Mouse (Mus musculus): ENCODE results near the gene Ciz1. TPM values are rescaled to one million over a fixed set of nuclear protein-coding genes. Genes with fewer than 3 reads are reported as not detected.

Gene Ciz1
- polyA plus RNA-seq, 1 experiment: 101 TPM

DNA sequence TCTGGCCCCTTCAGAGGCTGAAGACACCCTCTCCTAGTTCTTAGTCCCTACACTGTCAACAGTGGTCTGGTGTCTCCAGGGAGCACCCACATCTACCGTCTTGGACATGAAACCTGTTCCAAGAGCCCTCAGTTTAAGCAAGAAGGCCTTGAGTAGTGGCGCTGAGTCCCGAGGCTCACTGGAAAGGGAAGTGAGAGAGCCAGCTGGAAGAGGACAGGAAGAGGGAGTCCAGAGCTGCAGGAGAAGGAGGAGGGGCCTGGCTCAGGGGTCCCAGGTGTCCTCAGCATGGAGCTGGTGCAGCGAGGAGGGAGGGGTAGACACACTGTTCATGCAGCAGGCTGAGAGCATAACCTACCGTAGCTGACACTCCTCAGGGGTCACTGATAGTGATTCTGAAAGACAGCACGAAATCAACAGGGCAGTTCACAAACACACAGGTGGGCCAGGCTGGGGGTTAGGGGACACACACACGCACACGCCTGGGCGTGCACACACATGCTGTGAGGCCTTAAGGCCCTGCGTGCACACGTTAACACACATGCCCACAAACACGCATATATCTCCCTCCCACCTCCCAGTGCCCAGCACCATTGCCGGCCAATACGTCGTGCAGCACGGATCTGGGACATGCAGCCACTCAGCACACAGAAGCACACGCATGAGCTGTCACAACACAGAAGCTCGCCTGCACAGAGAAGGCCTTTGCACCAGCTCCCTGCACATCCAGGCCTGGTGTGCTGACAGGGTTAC, 41.9 kb upstream of the Ciz1 start:
- TF ChIP-seq CTCF (IDR thresholded peaks at IDR 0.05; ENCODE audit: low read depth, low read length) (no peak), POLR2A (IDR thresholded peaks at IDR 0.05; ENCODE audit: borderline replicate concordance, low read depth, low read length) (no peak)
- Histone ChIP-seq H3K4me1 (ENCODE audit: control insufficient read depth, insufficient read depth, low read length) (peaks cover 25% of the 10 kb centered on the region), H3K27ac (ENCODE audit: insufficient read depth, low read depth, low read length) (no peak overlapping the region), H3K4me3 (ENCODE audit: insufficient read depth, low read length) (no peak overlapping the region)

DNA sequence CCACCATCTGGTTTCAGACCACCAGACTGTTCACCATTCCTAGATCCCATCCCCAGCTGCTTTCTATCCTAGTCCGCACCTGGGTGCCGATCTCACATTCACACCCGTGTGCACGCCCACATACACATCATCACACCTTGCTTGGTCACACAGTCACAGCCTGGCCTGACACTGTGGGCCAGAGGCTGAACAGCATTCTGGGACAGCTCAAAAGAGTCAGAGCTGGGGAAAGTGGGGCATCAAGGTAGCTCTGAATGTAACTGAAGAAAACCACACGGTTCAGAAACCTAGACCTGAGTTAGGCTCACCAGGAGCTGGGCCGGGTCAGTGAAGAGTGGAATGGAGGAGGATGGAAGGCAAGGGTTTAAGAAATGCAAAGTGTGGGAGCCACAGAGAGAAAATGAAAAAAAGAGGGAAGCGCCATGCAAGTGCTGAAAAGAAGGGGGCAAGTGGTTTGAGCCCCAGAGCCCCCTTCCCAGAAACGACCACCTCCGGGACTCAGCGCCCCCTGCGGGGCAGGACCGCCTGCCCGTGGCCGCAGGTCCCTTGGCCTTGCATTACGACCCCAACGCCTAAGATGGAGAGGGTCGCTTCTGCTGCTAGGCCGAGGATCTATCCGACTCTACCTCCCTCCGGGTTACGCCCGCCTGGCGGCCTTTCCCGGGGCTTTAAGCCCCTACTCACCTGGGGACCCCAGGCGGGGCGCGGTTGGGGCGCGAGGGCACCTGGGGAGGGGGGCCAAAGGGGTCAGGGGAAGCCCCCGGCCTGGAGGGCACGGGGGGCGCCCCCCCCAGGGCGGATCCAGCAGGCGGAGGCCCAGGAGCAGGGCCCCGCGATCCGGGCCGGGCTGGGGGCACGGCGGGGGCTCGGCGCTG, 40.4 kb upstream of the Ciz1 start:
- Histone ChIP-seq H3K4me3 (ENCODE audit: insufficient read depth, low read length) (peak overlapping the region; percentile 38), H3K4me1 (ENCODE audit: control insufficient read depth, insufficient read depth, low read length) (peaks cover 25% of the 10 kb centered on the region)
- TF ChIP-seq POLR2A (IDR thresholded peaks at IDR 0.05; ENCODE audit: borderline replicate concordance, low read depth, low read length) (no peak), CTCF (IDR thresholded peaks at IDR 0.05; ENCODE audit: low read depth, low read length) (no peak)

DNA sequence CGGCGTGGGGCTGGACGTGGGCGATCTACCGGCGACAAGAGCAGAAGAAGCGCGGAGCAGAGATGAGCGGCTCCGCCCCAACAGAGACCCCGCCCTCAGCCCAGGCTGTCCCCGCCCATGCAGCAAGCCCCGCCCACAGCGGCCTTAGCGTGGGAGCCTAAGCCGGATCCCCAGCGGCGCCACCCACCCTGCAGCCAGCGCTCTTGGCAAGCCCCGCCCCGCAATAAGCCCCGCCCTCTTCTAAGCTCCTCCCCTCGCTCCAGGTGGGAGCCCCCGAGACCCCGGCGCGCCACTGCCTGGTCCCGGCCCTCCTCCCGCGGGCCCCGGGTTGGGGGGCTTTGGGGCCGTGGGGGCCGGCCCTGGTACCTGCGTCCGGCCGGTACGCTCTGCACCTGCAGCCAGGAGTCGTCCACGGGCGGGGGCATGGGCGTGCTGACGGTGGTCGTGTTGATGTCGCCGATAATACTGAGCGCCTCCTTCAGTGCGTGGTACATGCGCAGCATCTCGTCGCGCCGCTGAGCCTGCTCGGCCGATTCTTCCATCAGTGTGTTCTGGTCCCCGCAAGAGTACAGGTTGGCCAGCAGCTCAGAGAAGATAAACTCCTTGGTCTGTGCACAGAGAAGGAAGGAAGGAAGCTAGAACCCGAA, 39.7 kb upstream of the Ciz1 start:
- H3K4me3 ChIP-seq (ENCODE audit: insufficient read depth, low read length): peak overlapping the region; percentile 38; the same call in 1 of the 2 replicates
- no peak overlapping the region for H3K27ac ChIP-seq (ENCODE audit: insufficient read depth, low read depth, low read length)
- H3K4me1 ChIP-seq (ENCODE audit: control insufficient read depth, insufficient read depth, low read length): peaks cover 27% of the 10 kb centered on the region
- TF ChIP-seq POLR2A (IDR thresholded peaks at IDR 0.05; ENCODE audit: borderline replicate concordance, low read depth, low read length): no peak
- no peak for TF ChIP-seq CTCF (IDR thresholded peaks at IDR 0.05; ENCODE audit: low read depth, low read length)

More for the DNA sequence above, 40.4 kb upstream of the Ciz1 start:
- H3K27ac ChIP-seq (ENCODE audit: insufficient read depth, low read depth, low read length): no peak overlapping the region

DNA sequence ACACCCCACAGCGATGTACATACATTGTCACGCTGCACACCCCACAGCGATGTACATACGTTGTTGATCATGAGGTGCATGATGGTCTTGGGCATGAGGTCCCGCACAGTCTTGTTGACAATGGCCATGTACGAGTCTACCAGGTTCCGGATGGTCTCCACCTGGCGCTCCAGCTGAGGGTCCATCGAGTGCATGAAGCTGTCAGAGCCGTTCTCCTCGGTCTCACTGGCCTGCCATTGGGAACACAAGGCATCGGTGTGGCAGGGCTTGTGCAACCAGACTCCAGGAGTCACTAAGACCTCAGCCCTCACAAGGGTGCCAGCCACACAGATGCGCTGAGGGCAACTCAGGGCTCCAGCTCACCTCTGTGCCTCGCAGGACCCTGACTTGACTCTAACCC, 37.3 kb upstream of the Ciz1 start:
- no peak for TF ChIP-seq POLR2A (IDR thresholded peaks at IDR 0.05; ENCODE audit: borderline replicate concordance, low read depth, low read length)
- peaks cover 28% of the 10 kb centered on the region for H3K4me1 ChIP-seq (ENCODE audit: control insufficient read depth, insufficient read depth, low read length)
- H3K27ac ChIP-seq (ENCODE audit: insufficient read depth, low read depth, low read length): no peak overlapping the region
- H3K4me3 ChIP-seq (ENCODE audit: insufficient read depth, low read length): no peak overlapping the region

DNA sequence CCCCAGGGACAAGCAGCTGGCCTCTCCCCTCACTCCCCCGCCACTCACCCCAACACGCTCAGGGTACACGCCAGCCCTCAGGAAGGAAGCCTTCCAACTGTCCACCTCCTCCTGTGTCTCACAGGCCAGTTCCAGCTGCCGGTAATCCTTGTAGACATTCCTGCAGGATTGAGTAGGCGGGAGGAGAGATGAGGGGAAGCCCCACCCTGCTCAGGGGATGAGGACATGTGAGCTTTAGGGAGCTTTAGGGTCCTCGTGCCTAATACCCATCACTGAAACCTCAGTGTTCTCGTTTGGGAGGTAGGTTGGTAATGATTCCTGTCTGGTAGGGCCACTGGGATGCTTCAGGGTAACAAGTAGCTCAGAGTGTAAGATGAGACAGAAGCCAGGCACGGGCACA, 36.4 kb upstream of the Ciz1 start:
- Histone ChIP-seq H3K4me1 (ENCODE audit: control insufficient read depth, insufficient read depth, low read length) (peaks cover 21% of the 10 kb centered on the region), H3K27ac (ENCODE audit: insufficient read depth, low read depth, low read length) (no peak overlapping the region), H3K4me3 (ENCODE audit: insufficient read depth, low read length) (no peak overlapping the region)
- TF ChIP-seq CTCF (IDR thresholded peaks at IDR 0.05; ENCODE audit: low read depth, low read length): no peak
- TF ChIP-seq POLR2A (IDR thresholded peaks at IDR 0.05; ENCODE audit: borderline replicate concordance, low read depth, low read length): no peak

DNA sequence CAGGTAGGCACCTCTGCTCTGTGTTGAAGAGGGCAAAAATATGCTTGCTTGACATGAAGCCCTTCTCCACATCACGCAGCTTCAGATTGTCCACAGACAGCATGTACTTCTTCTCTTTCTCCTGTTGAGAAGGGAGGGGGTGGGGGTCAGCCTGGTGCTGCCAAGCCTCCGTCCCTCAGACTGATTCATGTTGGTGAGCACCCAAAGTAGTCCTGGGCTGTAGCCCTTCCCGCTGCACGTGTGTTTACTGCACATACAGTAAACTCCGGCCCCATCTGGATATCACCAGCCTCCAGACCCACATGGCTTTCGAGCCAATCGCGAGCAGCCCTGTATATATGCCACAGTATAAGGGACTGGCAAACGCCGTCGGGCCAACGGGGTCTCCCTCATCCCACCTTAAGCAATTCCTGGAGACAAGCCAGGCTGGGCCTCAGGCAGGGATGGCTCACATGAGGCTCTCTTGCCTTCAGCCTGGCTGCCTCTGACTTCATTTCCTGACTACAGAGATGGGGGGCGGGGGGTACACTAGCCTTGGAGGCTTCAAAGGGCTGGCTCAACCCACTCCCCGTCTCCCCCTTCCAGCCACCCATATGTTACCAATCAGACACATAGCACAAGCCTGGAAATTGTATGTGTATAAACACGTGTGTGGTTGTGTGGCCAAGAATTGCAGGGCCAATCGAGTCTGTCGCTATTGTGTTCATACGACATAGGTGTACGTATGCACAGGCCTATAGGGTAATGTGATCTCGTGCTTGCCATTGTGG, 35.1 kb upstream of the Ciz1 start:
- peaks cover 10% of the 10 kb centered on the region for H3K4me1 ChIP-seq (ENCODE audit: control insufficient read depth, insufficient read depth, low read length)
- no peak for TF ChIP-seq POLR2A (IDR thresholded peaks at IDR 0.05; ENCODE audit: borderline replicate concordance, low read depth, low read length)

DNA sequence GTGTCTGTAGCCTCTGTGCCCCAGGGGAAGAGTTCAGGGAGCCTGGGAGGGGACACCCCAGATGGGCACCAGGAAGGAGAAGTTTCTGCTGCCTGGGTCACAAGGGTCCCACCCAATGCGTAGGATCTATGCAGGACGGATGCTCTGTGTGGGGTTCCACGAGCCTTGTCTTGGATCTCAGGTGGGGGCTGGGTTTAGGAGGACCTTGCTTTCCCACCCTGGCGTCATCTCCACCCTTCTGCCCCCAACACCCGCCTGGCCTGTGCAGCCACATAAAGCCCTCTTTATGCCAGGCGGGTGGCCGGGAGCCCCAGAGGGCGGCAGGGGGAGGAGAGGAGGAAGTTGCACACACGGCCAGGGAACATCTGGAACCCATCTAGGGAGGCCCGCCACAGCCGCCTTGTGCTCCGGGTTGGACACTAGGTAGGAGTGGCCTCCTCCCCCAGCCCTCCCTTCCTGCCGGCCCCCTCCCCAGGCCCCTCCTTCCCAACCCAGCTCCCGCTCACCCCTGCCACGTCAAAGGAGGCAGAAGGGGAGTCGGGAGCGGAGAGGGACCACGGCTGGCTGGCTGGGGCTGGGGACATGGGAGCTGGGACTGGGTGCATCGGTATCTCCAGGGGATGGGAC, 34.2 kb upstream of the Ciz1 start:
- H3K4me3 ChIP-seq (ENCODE audit: insufficient read depth, low read length): peak overlapping the region; percentile 2; the same call in 1 of the 2 replicates
- peaks cover 10% of the 10 kb centered on the region for H3K4me1 ChIP-seq (ENCODE audit: control insufficient read depth, insufficient read depth, low read length)
- TF ChIP-seq CTCF (IDR thresholded peaks at IDR 0.05; ENCODE audit: low read depth, low read length) (no peak), POLR2A (IDR thresholded peaks at IDR 0.05; ENCODE audit: borderline replicate concordance, low read depth, low read length) (no peak)
- no peak overlapping the region for H3K27ac ChIP-seq (ENCODE audit: insufficient read depth, low read depth, low read length)

More for the DNA sequence above, 35.1 kb upstream of the Ciz1 start:
- no peak overlapping the region for H3K4me3 ChIP-seq (ENCODE audit: insufficient read depth, low read length)
- H3K27ac ChIP-seq (ENCODE audit: insufficient read depth, low read depth, low read length): no peak overlapping the region

DNA sequence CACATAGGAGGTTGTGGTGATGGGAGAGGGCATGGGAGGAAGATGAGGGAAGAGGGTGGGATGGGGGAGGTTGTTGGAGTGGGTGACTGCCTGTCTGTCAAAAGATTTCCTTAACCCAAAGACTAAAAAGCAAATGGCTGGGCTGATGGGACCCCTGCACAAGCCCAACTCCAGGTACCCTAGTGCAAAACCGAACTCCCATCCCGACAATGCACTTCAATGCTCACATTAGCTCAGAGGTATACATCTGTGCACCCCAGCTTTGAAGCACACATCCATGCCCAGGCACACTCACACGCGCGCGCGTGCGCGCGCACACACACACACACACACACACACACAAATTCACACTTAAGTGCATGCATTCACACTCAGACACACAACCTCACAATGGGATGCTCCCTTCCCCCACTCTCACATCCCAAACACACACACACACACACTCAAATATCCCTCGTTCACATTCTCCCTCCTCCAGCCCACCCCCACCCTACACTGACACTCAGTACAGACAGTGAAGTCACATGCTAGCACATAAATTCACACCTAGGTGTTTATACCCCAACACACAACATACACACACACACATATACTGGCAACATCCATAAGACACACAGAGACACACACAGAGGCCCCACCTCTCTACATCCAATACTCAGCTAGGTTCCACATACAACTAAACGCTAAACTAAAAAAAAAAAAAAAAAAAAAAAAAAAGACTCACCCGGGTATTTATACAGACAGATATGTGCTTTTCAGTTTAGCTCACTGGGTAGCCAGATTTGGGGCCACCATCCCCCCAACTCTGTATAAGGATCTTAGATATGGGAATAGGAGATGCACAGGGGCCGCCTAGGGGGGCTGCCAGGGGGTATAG, 33.2 kb upstream of the Ciz1 start:
- TF ChIP-seq POLR2A (IDR thresholded peaks at IDR 0.05; ENCODE audit: borderline replicate concordance, low read depth, low read length) (no peak), CTCF (IDR thresholded peaks at IDR 0.05; ENCODE audit: low read depth, low read length) (no peak)
- H3K27ac ChIP-seq (ENCODE audit: insufficient read depth, low read depth, low read length): no peak overlapping the region

More for the DNA sequence above, 33.2 kb upstream of the Ciz1 start:
- no peak overlapping the region for H3K4me3 ChIP-seq (ENCODE audit: insufficient read depth, low read length)
- H3K4me1 ChIP-seq (ENCODE audit: control insufficient read depth, insufficient read depth, low read length): peaks cover 10% of the 10 kb centered on the region

All from bone marrow macrophage, adult 2 months (primary cell).